Mouse (Mus musculus) intestine, embryonic 16.5 days (tissue): ENCODE measurements around the gene Suclg2. TPM values are rescaled to one million over a fixed set of nuclear protein-coding genes. Genes with fewer than 3 reads are reported as not detected.

Experiments used
- ATAC-seq: fragments of 200-750 bp; cut with Nextera tagmentation; 2 replicates; pipeline ENCODE4 v1.8.0; 2017; ENCODE audit warnings: moderate TSS enrichment, moderate library complexity
- H3K27ac ChIP-seq: fragments of 300-500 bp; sonication (generic); 2 replicates; pipeline ENCODE4 v1.5.1; 2014; ENCODE audit warnings: mild to moderate bottlenecking, low read length
- H3K27me3 ChIP-seq: fragments of 300-500 bp; sonication (generic); replicated peaks from 2 replicates; pipeline ENCODE4 v1.6.1; 2014; ENCODE audit warnings: low read length, control low read depth, mixed read lengths; ENCODE audit not compliant: control insufficient read depth, insufficient read depth
- H3K36me3 ChIP-seq: fragments of 300-500 bp; sonication (generic); 2 replicates; pipeline ENCODE4 v1.6.1; 2014; ENCODE audit warnings: low read length, control low read depth; ENCODE audit not compliant: control insufficient read depth, insufficient read depth
- H3K4me1 ChIP-seq: fragments of 300-500 bp; sonication (generic); 2 replicates; pipeline ENCODE4 v1.6.1; 2014; ENCODE audit warnings: low read length, control low read depth, mixed read lengths; ENCODE audit not compliant: control insufficient read depth, insufficient read depth
- H3K4me2 ChIP-seq: fragments of 300-500 bp; sonication (generic); 2 replicates; pipeline ENCODE4 v1.6.1; 2014; ENCODE audit warnings: low read depth, low read length, control low read depth
- H3K4me3 ChIP-seq: fragments of 300-500 bp; sonication (generic); 2 replicates; pipeline ENCODE4 v1.5.1; 2014; ENCODE audit warnings: mild to moderate bottlenecking, low read length
- H3K9ac ChIP-seq: fragments of 300-500 bp; sonication (generic); 2 replicates; pipeline ENCODE4 v1.6.1; 2014; ENCODE audit warnings: low read depth, low read length
- H3K9me3 ChIP-seq: fragments of 300-500 bp; sonication (generic); 2 replicates; pipeline ENCODE4 v1.6.1; 2016; ENCODE audit warnings: low read length, control low read depth; ENCODE audit not compliant: control insufficient read depth
- WGBS: fragments of 180-500 bp; shearing (Covaris S2); extraction: QIAGEN DNeasy Blood & Tissue Kit; methylation state at CpG from one replicate; pipeline ENCODE4 v1.1.7; 2014; 5-methylcytosine and 5-hydroxymethylcytosine counted together
- polyA plus RNA-seq: library from polyadenylated mRNA; unstranded; fragments of >200 nt; fragmentation: Nextera tagmentation; extraction: Ambion mirVana; gene quantifications from 2 replicates; pipeline ENCODE4 v1.2.1, GENCODE M21; 2015

Suclg2 gene
- polyA plus RNA-seq, 1 experiment from 2014 or later = 130 TPM

- Histone ChIP-seq H3K27ac (no peak overlapping the region), H3K4me3 (peak overlapping the region; percentile 82), H3K27me3 (no peaks in the 10 kb centered on the region), H3K36me3 (no peaks in the 10 kb centered on the region), H3K4me1 (peaks cover 23% of the 10 kb centered on the region), H3K9ac (peak overlapping the region; percentile 94), H3K9me3 (no peaks in the 10 kb centered on the region), H3K4me2 (peak overlapping the region; percentile 91)
- whole genome bisulfite sequencing = no CpG with 5 or more reads among the region's 1 CpGs
- peak; percentile 55; the same call in 1 of the 2 replicates for ATAC-seq
These were observed 351 bp upstream of the Suclg2 start for GRCm38 (mm10) chr6:95718969-95719333.

- H3K4me1 ChIP-seq = peaks cover 29% of the 10 kb centered on the region
These were observed 1.5 kb downstream of the Suclg2 start for GRCm38 (mm10) chr6:95717071-95717470.

GRCm38 (mm10) chr6:95716476-95716875 is 2.1 kb downstream of the Suclg2 start:
- H3K4me3 ChIP-seq = no peak overlapping the region
- H3K9ac ChIP-seq = no peak overlapping the region
- WGBS = 95% methylated on average over 5 of the region's 5 CpGs

More at GRCm38 (mm10) chr6:95717071-95717470, 1.5 kb downstream of the Suclg2 start:
- H3K4me3 ChIP-seq = no peak overlapping the region
- no peaks in the 10 kb centered on the region for H3K9me3 ChIP-seq
- no peaks in the 10 kb centered on the region for H3K36me3 ChIP-seq
- H3K9ac ChIP-seq = no peak overlapping the region
- WGBS = 66% methylated on average over 3 of the region's 3 CpGs
- no peak for ATAC-seq
- H3K4me2 ChIP-seq = 0 out of 2 replicates have a peak overlapping the region, but pooled peaks have one; percentile 14
- H3K27ac ChIP-seq = no peak overlapping the region
- no peaks in the 10 kb centered on the region for H3K27me3 ChIP-seq

GRCm38 (mm10) chr6:95713245-95713644 is 5.4 kb downstream of the Suclg2 start:
- Histone ChIP-seq H3K27ac (no peak overlapping the region), H3K9ac (no peak overlapping the region), H3K4me2 (no peak overlapping the region), H3K36me3 (no peaks in the 10 kb centered on the region), H3K4me1 (peaks cover 31% of the 10 kb centered on the region), H3K9me3 (no peaks in the 10 kb centered on the region), H3K27me3 (no peaks in the 10 kb centered on the region), H3K4me3 (no peak overlapping the region)
- WGBS = 29% methylated on average over 5 of the region's 5 CpGs
- ATAC-seq = no peak

More at GRCm38 (mm10) chr6:95716476-95716875, 2.1 kb downstream of the Suclg2 start:
- Histone ChIP-seq H3K27ac (no peak overlapping the region), H3K9me3 (no peaks in the 10 kb centered on the region), H3K36me3 (no peaks in the 10 kb centered on the region), H3K27me3 (no peaks in the 10 kb centered on the region), H3K4me1 (peaks cover 29% of the 10 kb centered on the region), H3K4me2 (no peak overlapping the region)
- no peak for ATAC-seq

- Histone ChIP-seq H3K9me3 (no peaks in the 10 kb centered on the region), H3K4me3 (no peak overlapping the region), H3K9ac (no peak overlapping the region), H3K27ac (no peak overlapping the region), H3K4me1 (peaks cover 30% of the 10 kb centered on the region), H3K36me3 (no peaks in the 10 kb centered on the region), H3K4me2 (no peak overlapping the region), H3K27me3 (no peaks in the 10 kb centered on the region)
- no peak for ATAC-seq
- 63% methylated on average over 4 of the region's 4 CpGs for WGBS
These were observed 6.5 kb downstream of the Suclg2 start for GRCm38 (mm10) chr6:95712081-95712480.

GRCm38 (mm10) chr6:95711671-95712070 is 6.9 kb downstream of the Suclg2 start:
- Histone ChIP-seq H3K4me1 (peaks cover 28% of the 10 kb centered on the region; the same call in 1 of the 2 replicates), H3K4me3 (no peak overlapping the region), H3K27ac (no peak overlapping the region), H3K9ac (no peak overlapping the region), H3K27me3 (no peaks in the 10 kb centered on the region), H3K9me3 (no peaks in the 10 kb centered on the region), H3K4me2 (no peak overlapping the region), H3K36me3 (no peaks in the 10 kb centered on the region)
- ATAC-seq = no peak
- 69% methylated on average over 3 of the region's 3 CpGs for WGBS

GRCm38 (mm10) chr6:95710886-95711285 is 7.7 kb downstream of the Suclg2 start:
- H3K4me2 ChIP-seq = no peak overlapping the region
- no peaks in the 10 kb centered on the region for H3K27me3 ChIP-seq
- H3K9me3 ChIP-seq = no peaks in the 10 kb centered on the region
- WGBS = 85% methylated on average over 6 of the region's 6 CpGs
- H3K4me3 ChIP-seq = no peak overlapping the region
- no peak for ATAC-seq
- no peak overlapping the region for H3K9ac ChIP-seq
- no peak overlapping the region for H3K27ac ChIP-seq
- H3K36me3 ChIP-seq = no peaks in the 10 kb centered on the region
- H3K4me1 ChIP-seq = peaks cover 24% of the 10 kb centered on the region; the same call in 1 of the 2 replicates

- Histone ChIP-seq H3K4me1 (peaks cover 20% of the 10 kb centered on the region; the same call in 1 of the 2 replicates), H3K9ac (peak overlapping the region; percentile 6; the same call in 1 of the 2 replicates), H3K27ac (peak overlapping the region; percentile 83), H3K36me3 (no peaks in the 10 kb centered on the region), H3K4me2 (peak overlapping the region; percentile 23), H3K9me3 (no peaks in the 10 kb centered on the region), H3K4me3 (no peak overlapping the region), H3K27me3 (no peaks in the 10 kb centered on the region)
- WGBS = 42% methylated on average over 4 of the region's 4 CpGs
- ATAC-seq = peak; percentile 34
These were observed 9.1 kb downstream of the Suclg2 start for GRCm38 (mm10) chr6:95709531-95709930.

- H3K4me2 ChIP-seq = peak overlapping the region; percentile 23
- peak overlapping the region; percentile 83 for H3K27ac ChIP-seq
- H3K27me3 ChIP-seq = no peaks in the 10 kb centered on the region
- no peak overlapping the region for H3K4me3 ChIP-seq
- peak; percentile 89 for ATAC-seq
- peaks cover 20% of the 10 kb centered on the region; the same call in 1 of the 2 replicates for H3K4me1 ChIP-seq
- H3K9me3 ChIP-seq = no peaks in the 10 kb centered on the region
- WGBS = 65% methylated on average over 5 of the region's 5 CpGs
- no peaks in the 10 kb centered on the region for H3K36me3 ChIP-seq
- H3K9ac ChIP-seq = 0 out of 2 replicates have a peak overlapping the region, but pooled peaks have one; percentile 6
These were observed 9.5 kb downstream of the Suclg2 start for GRCm38 (mm10) chr6:95709106-95709505.

GRCm38 (mm10) chr6:95704626-95705025 is 14.0 kb downstream of the Suclg2 start:
- Histone ChIP-seq H3K36me3 (no peaks in the 10 kb centered on the region), H3K27ac (no peak overlapping the region), H3K27me3 (no peaks in the 10 kb centered on the region), H3K4me3 (no peak overlapping the region), H3K4me1 (peaks cover 19% of the 10 kb centered on the region), H3K9me3 (no peaks in the 10 kb centered on the region), H3K9ac (no peak overlapping the region), H3K4me2 (no peak overlapping the region)
- WGBS = 77% methylated on average over 4 of the region's 4 CpGs
- ATAC-seq = no peak
